Mouse (Mus musculus): ENCODE data around the gene Il17d. TPM values are rescaled to one million over a fixed set of nuclear protein-coding genes. Genes with fewer than 3 reads are reported as not detected.

Il17d gene
- polyA plus RNA-seq, 1 experiment from 2014 or later = 4.8 TPM

DNA sequence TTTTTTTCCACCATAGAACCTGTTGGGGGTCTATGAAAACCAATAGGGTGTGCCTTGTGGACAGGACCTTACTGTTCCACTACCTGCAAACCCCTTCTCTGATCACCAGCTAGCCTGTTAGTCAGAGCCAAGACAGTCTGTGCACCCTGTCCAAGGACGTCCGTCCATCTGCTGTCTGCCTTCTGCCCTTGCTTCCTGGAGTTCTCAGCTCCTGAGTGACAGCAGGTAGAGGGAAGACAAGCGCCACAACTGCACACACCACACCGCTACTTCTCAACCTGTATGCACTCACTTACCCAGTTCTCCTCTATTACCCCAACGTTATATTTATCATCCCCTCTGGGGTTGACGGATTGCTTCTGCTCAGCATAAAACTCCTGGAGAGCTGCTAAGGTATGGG is 41.0 kb downstream of the Il17d start:
- WGBS = 79% methylated on average over 6 of the region's 6 CpGs
- no peak for ATAC-seq (ENCODE audit: low read depth)
- H3K4me3 ChIP-seq (ENCODE audit: low read length) = no peak overlapping the region
- no peaks in the 10 kb centered on the region for H3K9me3 ChIP-seq (ENCODE audit: control insufficient read depth, low read length)
- H3K4me2 ChIP-seq (ENCODE audit: low read depth, low read length) = no peak overlapping the region
- H3K27me3 ChIP-seq (ENCODE audit: control insufficient read depth, insufficient read depth, low read depth, low read length) = no peaks in the 10 kb centered on the region
- no peak overlapping the region for H3K9ac ChIP-seq (ENCODE audit: low read length)
- no peak overlapping the region for H3K27ac ChIP-seq (ENCODE audit: low read length)
- H3K4me1 ChIP-seq (replicated peaks; ENCODE audit: control insufficient read depth, insufficient read depth, low read length) = peaks cover 2% of the 10 kb centered on the region
- H3K36me3 ChIP-seq (ENCODE audit: control insufficient read depth, insufficient read depth, low read length) = peaks cover 2% of the 10 kb centered on the region; the same call in 1 of the 2 replicates

DNA sequence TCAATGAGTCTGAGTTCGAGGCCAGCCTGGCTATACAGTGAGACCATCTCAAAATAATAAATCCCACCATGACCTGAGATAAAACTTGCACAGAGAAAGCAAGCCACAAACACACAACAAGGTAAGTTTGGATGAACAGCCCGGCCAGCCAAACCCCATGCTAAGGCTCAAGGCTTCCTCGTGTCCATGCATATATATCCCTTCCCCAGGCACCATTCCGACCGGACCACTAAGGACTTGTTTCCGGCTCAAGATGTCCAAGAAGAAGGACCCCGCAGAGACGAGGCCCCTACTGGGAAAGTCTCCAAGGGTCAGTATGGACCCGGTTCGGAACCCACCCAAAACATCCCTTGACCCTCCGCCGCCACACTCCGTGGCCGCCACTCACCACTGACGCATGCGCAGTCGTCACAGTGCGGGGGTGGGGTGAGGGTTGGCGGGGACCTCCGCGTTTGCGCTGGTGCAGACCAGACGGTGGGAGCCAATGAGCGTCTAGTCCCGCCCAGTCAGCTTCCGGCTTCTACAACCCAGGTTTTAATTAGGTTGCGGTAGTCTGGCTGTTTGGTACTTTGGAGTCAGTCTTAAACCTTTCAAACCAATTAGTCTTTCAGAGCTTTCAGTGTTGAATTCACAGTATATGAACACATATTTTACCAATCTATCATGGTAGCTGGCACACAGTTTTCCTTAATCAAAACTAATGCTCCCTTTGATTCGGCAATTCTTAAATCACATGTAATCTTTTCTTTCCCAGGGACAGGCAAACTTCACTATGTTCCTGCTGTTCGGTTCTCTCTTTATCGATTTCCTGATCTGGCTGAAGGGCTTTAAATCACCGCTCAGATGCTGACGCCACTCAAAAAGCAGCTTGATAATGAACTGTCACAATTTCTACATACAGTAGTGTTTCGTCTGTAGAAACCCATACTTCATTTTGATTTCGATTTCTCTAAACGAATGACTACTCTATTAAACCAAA is 46.9 kb downstream of the Il17d start, which contains the start of gene Eef1akmt1:
Gene Eef1akmt1, minus strand, starts transcription at position 458 of the 979 bp plus-strand sequence.
- peak within 1 kb of the TSS; percentile 73 for H3K4me2 ChIP-seq (ENCODE audit: low read depth, low read length)
- peak within 1 kb of the TSS; percentile 84 for H3K9ac ChIP-seq (ENCODE audit: low read length)
- H3K27me3 ChIP-seq (ENCODE audit: control insufficient read depth, insufficient read depth, low read depth, low read length) = no peaks in the 10 kb centered on the region
- H3K36me3 ChIP-seq (ENCODE audit: control insufficient read depth, insufficient read depth, low read length) = peaks cover 4% of the 10 kb centered on the region; the same call in 1 of the 2 replicates
- peak within 1 kb of the TSS; percentile 75 for H3K4me3 ChIP-seq (ENCODE audit: low read length)
- ATAC-seq (ENCODE audit: low read depth) = peak; percentile 100
- peaks cover 4% of the 10 kb centered on the region; the same call in 1 of the 2 replicates for H3K9me3 ChIP-seq (ENCODE audit: control insufficient read depth, low read length)
- 5% methylated on average over 35 of the region's 35 CpGs for WGBS
- peaks cover 4% of the 10 kb centered on the region for H3K4me1 ChIP-seq (replicated peaks; ENCODE audit: control insufficient read depth, insufficient read depth, low read length)
- peak within 1 kb of the TSS; percentile 79 for H3K27ac ChIP-seq (ENCODE audit: low read length)

DNA sequence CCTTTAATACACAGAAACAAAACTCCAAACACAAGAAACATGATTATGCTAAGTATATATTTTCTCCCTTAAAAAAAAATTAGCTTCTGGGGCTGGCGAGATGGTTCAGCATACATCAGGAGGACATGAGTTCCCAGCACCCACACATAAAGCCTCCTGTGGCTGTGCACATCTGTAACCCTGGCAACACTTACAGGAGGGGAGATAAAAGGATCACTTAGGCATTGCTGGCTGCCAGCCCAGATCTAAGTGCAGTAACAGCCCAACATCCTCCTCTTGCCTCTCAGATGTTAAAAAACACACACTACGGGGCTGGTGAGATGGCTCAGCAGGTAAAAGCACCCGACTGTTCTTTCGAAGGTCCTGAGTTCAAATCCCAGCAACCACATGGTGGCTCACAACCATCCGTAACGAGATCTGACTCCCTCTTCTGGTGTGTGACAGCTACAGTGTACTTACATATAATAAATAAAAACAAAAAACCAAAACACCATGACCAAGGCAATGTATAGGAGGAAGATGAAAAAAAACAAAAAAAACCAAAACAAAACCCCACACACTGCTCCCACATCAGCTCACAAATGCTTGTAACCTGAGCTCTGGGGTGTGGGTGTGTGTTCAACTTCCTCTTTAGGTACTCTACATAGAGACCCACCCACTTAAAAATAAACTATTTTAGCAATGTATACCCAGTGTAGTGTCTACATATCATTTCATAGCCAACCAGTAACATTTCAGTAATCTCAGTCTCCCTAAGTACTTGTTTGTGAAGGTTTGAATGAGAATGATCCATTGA is 50.4 kb downstream of the Il17d start:
- H3K27me3 ChIP-seq (ENCODE audit: control insufficient read depth, insufficient read depth, low read depth, low read length) = no peaks in the 10 kb centered on the region
- no peak for ATAC-seq (ENCODE audit: low read depth)
- H3K4me2 ChIP-seq (ENCODE audit: low read depth, low read length) = no peak overlapping the region
- WGBS = 71% methylated on average over 6 of the region's 6 CpGs
- no peak overlapping the region for H3K27ac ChIP-seq (ENCODE audit: low read length)
- peaks cover 4% of the 10 kb centered on the region for H3K4me1 ChIP-seq (replicated peaks; ENCODE audit: control insufficient read depth, insufficient read depth, low read length)
- peaks cover 6% of the 10 kb centered on the region; the same call in 1 of the 2 replicates for H3K9me3 ChIP-seq (ENCODE audit: control insufficient read depth, low read length)
- H3K9ac ChIP-seq (ENCODE audit: low read length) = no peak overlapping the region
- H3K4me3 ChIP-seq (ENCODE audit: low read length) = no peak overlapping the region
- H3K36me3 ChIP-seq (ENCODE audit: control insufficient read depth, insufficient read depth, low read length) = peaks cover 14% of the 10 kb centered on the region

DNA sequence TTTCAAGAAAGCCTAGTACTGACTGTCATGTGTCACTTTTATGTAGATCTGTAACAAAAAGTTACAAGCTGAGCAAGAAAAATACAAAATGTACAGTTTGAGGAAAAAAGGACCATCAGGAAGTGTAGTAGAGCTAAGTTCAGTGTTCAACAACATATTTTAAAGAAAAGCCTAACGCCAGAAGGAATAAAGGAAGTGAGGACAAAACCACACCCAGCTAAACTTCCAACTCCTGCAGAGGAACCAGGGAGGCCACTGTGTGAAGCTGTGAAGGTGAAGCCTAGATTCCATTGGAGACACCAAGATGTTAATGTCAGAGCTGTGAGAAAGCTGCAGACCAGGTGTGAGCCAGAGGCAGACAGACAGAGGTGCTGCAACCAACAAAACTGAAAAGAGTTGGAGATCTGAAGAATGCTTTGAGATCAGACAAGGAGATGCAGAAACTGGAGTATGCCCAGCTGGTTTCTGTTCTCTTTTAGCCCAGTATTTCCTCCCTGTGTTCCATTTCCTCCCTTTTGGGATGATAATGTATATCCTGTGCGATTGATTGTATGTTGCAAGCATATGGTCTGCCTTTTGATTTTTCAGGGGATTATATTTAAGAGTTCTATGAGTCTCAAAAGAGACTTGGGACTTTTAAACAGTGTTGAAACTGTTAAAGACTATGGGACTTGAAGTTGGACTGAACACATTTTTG is 51.9 kb downstream of the Il17d start:
- Histone ChIP-seq H3K4me1 (replicated peaks; ENCODE audit: control insufficient read depth, insufficient read depth, low read length) (no peaks in the 10 kb centered on the region), H3K9me3 (ENCODE audit: control insufficient read depth, low read length) (peaks cover 6% of the 10 kb centered on the region; the same call in 1 of the 2 replicates), H3K27me3 (ENCODE audit: control insufficient read depth, insufficient read depth, low read depth, low read length) (no peaks in the 10 kb centered on the region), H3K36me3 (ENCODE audit: control insufficient read depth, insufficient read depth, low read length) (peaks cover 14% of the 10 kb centered on the region), H3K27ac (ENCODE audit: low read length) (no peak overlapping the region), H3K4me2 (ENCODE audit: low read depth, low read length) (no peak overlapping the region), H3K4me3 (ENCODE audit: low read length) (no peak overlapping the region), H3K9ac (ENCODE audit: low read length) (no peak overlapping the region)
- WGBS = 97% methylated on average over 2 of the region's 2 CpGs
- no peak for ATAC-seq (ENCODE audit: low read depth)

DNA sequence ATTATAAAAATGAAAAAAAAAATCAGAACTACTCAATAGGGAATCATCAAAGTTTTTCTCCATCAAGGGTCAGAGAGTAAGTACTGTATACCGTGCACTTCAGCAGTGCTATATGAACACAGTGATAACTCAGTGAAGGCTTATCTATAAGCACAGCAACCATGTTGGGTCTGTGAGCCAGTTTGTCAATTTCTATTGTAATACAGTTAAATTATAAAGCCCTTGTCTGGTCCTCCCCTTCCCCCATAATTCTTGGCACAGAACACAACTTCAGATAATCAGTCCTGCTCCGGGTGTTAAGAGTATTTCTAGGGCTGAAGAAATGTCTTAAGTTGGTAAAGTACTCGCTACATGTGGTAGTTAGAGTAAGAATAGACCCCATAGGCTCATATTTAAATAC is 67.3 kb downstream of the Il17d start:
- ATAC-seq (ENCODE audit: low read depth) = no peak
- 79% methylated on average over 3 of the region's 3 CpGs for WGBS

More for the DNA sequence above, 67.3 kb downstream of the Il17d start:
- H3K9ac ChIP-seq (ENCODE audit: low read length) = no peak overlapping the region
- peaks cover 14% of the 10 kb centered on the region for H3K36me3 ChIP-seq (ENCODE audit: control insufficient read depth, insufficient read depth, low read length)
- no peaks in the 10 kb centered on the region for H3K9me3 ChIP-seq (ENCODE audit: control insufficient read depth, low read length)
- no peak overlapping the region for H3K27ac ChIP-seq (ENCODE audit: low read length)
- H3K4me2 ChIP-seq (ENCODE audit: low read depth, low read length) = no peak overlapping the region
- no peaks in the 10 kb centered on the region for H3K4me1 ChIP-seq (replicated peaks; ENCODE audit: control insufficient read depth, insufficient read depth, low read length)
- H3K27me3 ChIP-seq (ENCODE audit: control insufficient read depth, insufficient read depth, low read depth, low read length) = no peaks in the 10 kb centered on the region
- H3K4me3 ChIP-seq (ENCODE audit: low read length) = no peak overlapping the region

Other genes starting within 250 kb of the Il17d start
- gene Cryl1, start 126.2 kb upstream of the Il17d start, polyA plus RNA-seq (2015; fragmentation: Nextera tagmentation; extraction: Ambion mirVana) = 28.0 and 30.2 TPM in 2 replicates
- 13.5 and 15.7 TPM in 2 replicates for gene Ift88, start 100.7 kb upstream of the Il17d start, polyA plus RNA-seq (2015; fragmentation: Nextera tagmentation; extraction: Ambion mirVana)
- 93.8 and 101 TPM in 2 replicates for gene Eef1akmt1, start 46.8 kb downstream of the Il17d start, polyA plus RNA-seq (2015; fragmentation: Nextera tagmentation; extraction: Ambion mirVana)
- gene Xpo4, start 140.7 kb downstream of the Il17d start, polyA plus RNA-seq (2015; fragmentation: Nextera tagmentation; extraction: Ambion mirVana) = 19.7 and 19.8 TPM in 2 replicates
- not detected in 2 replicates for gene Gm49361, start 221.3 kb downstream of the Il17d start, polyA plus RNA-seq (2015; fragmentation: Nextera tagmentation; extraction: Ambion mirVana)
- 25.2 and 25.9 TPM in 2 replicates for gene Lats2, start 233.6 kb downstream of the Il17d start, polyA plus RNA-seq (2015; fragmentation: Nextera tagmentation; extraction: Ambion mirVana)